Mouse (Mus musculus) hindbrain, embryonic 13.5 days (tissue): ENCODE results near the gene Pik3ap1. TPM values are rescaled to one million over a fixed set of nuclear protein-coding genes. Genes with fewer than 3 reads are reported as not detected.

ENCODE experiments used
- polyA plus RNA-seq: library from polyadenylated mRNA; unstranded; fragments of >200 nt; fragmentation: Nextera tagmentation; extraction: Ambion mirVana; gene quantifications from 2 replicates; pipeline ENCODE4 v1.2.1, GENCODE M21; 2015

The Pik3ap1 gene
- polyA plus RNA-seq, 1 experiment from 2014 or later: 2.2 TPM

Other genes with a start within 250 kb of the Pik3ap1 start
- 0.44 and 0.60 TPM in 2 replicates for gene Tll2, start 178.3 kb downstream of the Pik3ap1 start, polyA plus RNA-seq
- 91.3 and 99.0 TPM in 2 replicates for gene Tm9sf3, start 121.1 kb downstream of the Pik3ap1 start, polyA plus RNA-seq
- 26.5 and 27.9 TPM in 2 replicates for gene Lcor, start 97.5 kb upstream of the Pik3ap1 start, polyA plus RNA-seq
- gene Gm340, start 197.3 kb upstream of the Pik3ap1 start, polyA plus RNA-seq: 2.7 and 3.3 TPM in 2 replicates